Mouse (Mus musculus) gastrocnemius, adult 2 months (tissue): ENCODE results near the gene Lhx2. TPM values are rescaled to one million over a fixed set of nuclear protein-coding genes. Genes with fewer than 3 reads are reported as not detected.
A peak's percentile ranks its signal among the peaks of the same experiment; 100 is the strongest.

Source experiments
- DNase-seq: peaks from one replicate; pipeline ENCODE4 v3.0.0; 2022
- H3K27ac ChIP-seq: fragments of 200-600 bp; 2 replicates; pipeline ENCODE4 v1.8.1; 2022; ENCODE audit warnings: mild to moderate bottlenecking
- H3K4me3 ChIP-seq: fragments of 200-600 bp; 2 replicates; pipeline ENCODE4 v1.8.1; 2022; ENCODE audit warnings: mild to moderate bottlenecking, moderate library complexity
- CTCF ChIP-seq: fragments of 200-600 bp; IDR thresholded peaks from 2 replicates; pipeline ENCODE4 v1.8.1; 2022; ENCODE audit warnings: antibody characterized with exemption, mild to moderate bottlenecking, moderate library complexity
- intact Hi-C: fragments of 180-260 bp; cut with DNase I; formaldehyde crosslinking; loops from one replicate; pipeline ENCODE4 v1.15.1; 2025
- total RNA-seq, 2 experiments: library from RNA; stranded (reverse); gene quantifications; 2 replicates each; pipeline ENCODE4 v1.2.3; 2021

The Lhx2 gene
- total RNA-seq, 2 experiments from 2014 or later = 0.13 to 0.22 TPM

GRCm38 (mm10) chr2:38410227-38410626 is 71.1 kb downstream of the Lhx2 start:
- no peak for TF ChIP-seq CTCF
- Histone ChIP-seq H3K4me3 (no peak overlapping the region), H3K27ac (no peak overlapping the region)
- intact Hi-C loops = no loop called here
- no peak for DNase-seq

DNA sequence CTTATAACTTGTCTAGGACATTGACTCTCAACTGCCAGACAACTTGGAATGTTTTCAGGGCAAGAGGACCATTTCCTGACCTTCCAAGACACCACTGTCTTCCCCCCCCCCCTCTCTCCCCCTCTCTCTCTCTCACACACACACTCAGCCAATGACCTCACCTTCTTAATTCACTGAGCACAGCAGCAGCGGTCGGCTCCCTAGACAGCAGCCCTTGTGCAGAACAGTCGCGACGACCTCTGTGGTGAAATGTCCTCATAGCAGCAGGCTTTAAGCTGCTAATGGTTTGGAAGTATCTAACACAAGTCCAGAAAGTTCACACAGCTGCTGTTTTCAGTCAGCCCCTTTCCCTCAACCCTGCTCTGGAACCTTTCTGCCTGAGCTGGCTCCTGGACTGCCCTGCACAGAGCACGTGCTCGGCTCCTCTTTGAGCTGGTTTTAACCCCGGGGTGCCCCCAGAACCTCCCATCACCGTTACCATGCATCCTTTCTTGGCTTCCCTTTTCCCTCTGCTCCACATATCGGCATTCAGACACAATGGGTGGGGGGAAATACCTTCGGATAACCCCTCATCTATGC is 73.6 kb downstream of the Lhx2 start:
- DNase-seq = no peak
- TF ChIP-seq CTCF = no peak
- H3K4me3 ChIP-seq = no peak overlapping the region
- intact Hi-C loops = no loop called here
- no peak overlapping the region for H3K27ac ChIP-seq

DNA sequence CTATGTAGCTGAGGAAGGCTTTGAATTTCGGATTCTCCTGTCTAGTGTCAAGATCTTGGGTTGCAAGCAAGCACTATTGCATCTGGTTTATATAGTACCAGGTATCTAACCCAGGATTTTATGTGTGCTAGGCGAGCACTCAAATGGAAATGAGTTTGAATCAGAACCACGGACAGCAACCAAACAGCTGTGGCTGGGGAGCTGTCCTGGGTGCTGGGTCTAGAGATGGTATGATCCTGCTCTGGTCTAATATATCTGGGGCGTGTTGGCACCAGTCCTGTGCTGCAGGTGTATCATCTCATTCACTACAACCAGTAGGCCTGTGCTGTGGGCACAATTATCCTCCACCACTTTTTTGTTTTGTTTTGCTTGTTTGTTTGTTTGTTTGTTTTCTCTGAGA is 78.9 kb downstream of the Lhx2 start:
- DNase-seq = peak; percentile 48
- no peak for TF ChIP-seq CTCF
- Histone ChIP-seq H3K27ac (no peak overlapping the region), H3K4me3 (no peak overlapping the region)
- intact Hi-C loops = no loop called here

Other genes with a start within 250 kb of the Lhx2 start
- gene Dennd1a, start 51.9 kb upstream of the Lhx2 start, total RNA-seq = 10 to 100 TPM; 28.4 to 28.5 TPM
- 10 to 100 TPM in 1 of 2 experiments, 1 to 10 TPM in 1; 4.9 to 10.7 TPM for gene Nek6, start 172.4 kb downstream of the Lhx2 start, total RNA-seq